Mouse (Mus musculus): ENCODE measurements around the gene Hist1h3b. TPM values are rescaled to one million over a fixed set of nuclear protein-coding genes. Genes with fewer than 3 reads are reported as not detected.

The Hist1h3b gene
- polyA plus RNA-seq, 1 experiment from 2014 or later, result 1.5 TPM

- no peak for ATAC-seq
- no peak for TF ChIP-seq CTCF (IDR thresholded peaks at IDR 0.05; ENCODE audit: low read depth)
- H3K27ac ChIP-seq (ENCODE audit: low read depth, low read length), result no peak overlapping the region
Observed at GRCm38 (mm10) chr13:23725213-23725612, 26.9 kb upstream of the Hist1h3b start.

GRCm38 (mm10) chr13:23728472-23729191 is 23.4 kb upstream of the Hist1h3b start:
- Histone ChIP-seq H3K27ac (ENCODE audit: low read depth, low read length) (no peak overlapping the region), H3K4me2 (replicated peaks; ENCODE audit: low read depth) (no peak overlapping the region), H3K9ac (ENCODE audit: low read depth, low read length) (no peak overlapping the region), H3K27me3 (replicated peaks; ENCODE audit: control insufficient read depth, insufficient read depth, low read length) (no peaks in the 10 kb centered on the region), H3K4me1 (replicated peaks; ENCODE audit: control insufficient read depth, insufficient read depth, low read length) (no peaks in the 10 kb centered on the region), H3K4me3 (ENCODE audit: low read depth, low read length) (no peak overlapping the region), H3K9me3 (ENCODE audit: control insufficient read depth) (no peaks in the 10 kb centered on the region), H3K36me3 (ENCODE audit: control insufficient read depth, insufficient read depth) (no peaks in the 10 kb centered on the region)
- no peak for ATAC-seq
- WGBS, result 87% methylated on average over 18 of the region's 18 CpGs
- no peak for TF ChIP-seq CTCF (IDR thresholded peaks at IDR 0.05; ENCODE audit: low read depth)

More at GRCm38 (mm10) chr13:23725213-23725612, 26.9 kb upstream of the Hist1h3b start:
- WGBS, result no CpG with 5 or more reads among the region's 1 CpGs
- H3K4me3 ChIP-seq (ENCODE audit: low read depth, low read length), result no peak overlapping the region
- H3K4me1 ChIP-seq (replicated peaks; ENCODE audit: control insufficient read depth, insufficient read depth, low read length), result no peaks in the 10 kb centered on the region
- no peak overlapping the region for H3K9ac ChIP-seq (ENCODE audit: low read depth, low read length)
- no peak overlapping the region for H3K4me2 ChIP-seq (replicated peaks; ENCODE audit: low read depth)
- H3K27me3 ChIP-seq (replicated peaks; ENCODE audit: control insufficient read depth, insufficient read depth, low read length), result no peaks in the 10 kb centered on the region
- H3K9me3 ChIP-seq (ENCODE audit: control insufficient read depth), result no peaks in the 10 kb centered on the region
- no peaks in the 10 kb centered on the region for H3K36me3 ChIP-seq (ENCODE audit: control insufficient read depth, insufficient read depth)

GRCm38 (mm10) chr13:23729192-23729525 is 22.9 kb upstream of the Hist1h3b start:
- Histone ChIP-seq H3K9ac (ENCODE audit: low read depth, low read length) (no peak overlapping the region), H3K27me3 (replicated peaks; ENCODE audit: control insufficient read depth, insufficient read depth, low read length) (no peaks in the 10 kb centered on the region), H3K4me3 (ENCODE audit: low read depth, low read length) (no peak overlapping the region), H3K27ac (ENCODE audit: low read depth, low read length) (no peak overlapping the region), H3K9me3 (ENCODE audit: control insufficient read depth) (no peaks in the 10 kb centered on the region), H3K36me3 (ENCODE audit: control insufficient read depth, insufficient read depth) (no peaks in the 10 kb centered on the region), H3K4me1 (replicated peaks; ENCODE audit: control insufficient read depth, insufficient read depth, low read length) (no peaks in the 10 kb centered on the region), H3K4me2 (replicated peaks; ENCODE audit: low read depth) (no peak overlapping the region)
- ATAC-seq, result no peak
- 92% methylated on average over 9 of the region's 9 CpGs for WGBS
- no peak for TF ChIP-seq CTCF (IDR thresholded peaks at IDR 0.05; ENCODE audit: low read depth)

- Histone ChIP-seq H3K27me3 (replicated peaks; ENCODE audit: control insufficient read depth, insufficient read depth, low read length) (no peaks in the 10 kb centered on the region), H3K9ac (ENCODE audit: low read depth, low read length) (no peak overlapping the region), H3K4me2 (replicated peaks; ENCODE audit: low read depth) (no peak overlapping the region), H3K4me1 (replicated peaks; ENCODE audit: control insufficient read depth, insufficient read depth, low read length) (no peaks in the 10 kb centered on the region), H3K4me3 (ENCODE audit: low read depth, low read length) (no peak overlapping the region), H3K9me3 (ENCODE audit: control insufficient read depth) (no peaks in the 10 kb centered on the region), H3K27ac (ENCODE audit: low read depth, low read length) (no peak overlapping the region), H3K36me3 (ENCODE audit: control insufficient read depth, insufficient read depth) (no peaks in the 10 kb centered on the region)
- TF ChIP-seq CTCF (IDR thresholded peaks at IDR 0.05; ENCODE audit: low read depth), result no peak
- 90% methylated on average over 5 of the region's 5 CpGs for WGBS
- no peak for ATAC-seq
Observed at GRCm38 (mm10) chr13:23729706-23730105, 22.4 kb upstream of the Hist1h3b start.

- no peak overlapping the region for H3K4me3 ChIP-seq (ENCODE audit: low read depth, low read length)
- peak overlapping the region; percentile 35 for H3K4me2 ChIP-seq (replicated peaks; ENCODE audit: low read depth)
Observed at GRCm38 (mm10) chr13:23730479-23730878, 21.6 kb upstream of the Hist1h3b start.

GRCm38 (mm10) chr13:23732156-23732804 is 19.8 kb upstream of the Hist1h3b start:
- H3K9ac ChIP-seq (ENCODE audit: low read depth, low read length), result no peak overlapping the region
- no peaks in the 10 kb centered on the region for H3K36me3 ChIP-seq (ENCODE audit: control insufficient read depth, insufficient read depth)
- no peak overlapping the region for H3K27ac ChIP-seq (ENCODE audit: low read depth, low read length)
- no peak overlapping the region for H3K4me3 ChIP-seq (ENCODE audit: low read depth, low read length)
- 23% methylated on average over 8 of the region's 8 CpGs for WGBS
- no peaks in the 10 kb centered on the region for H3K4me1 ChIP-seq (replicated peaks; ENCODE audit: control insufficient read depth, insufficient read depth, low read length)
- H3K27me3 ChIP-seq (replicated peaks; ENCODE audit: control insufficient read depth, insufficient read depth, low read length), result no peaks in the 10 kb centered on the region
- no peak overlapping the region for H3K4me2 ChIP-seq (replicated peaks; ENCODE audit: low read depth)
- H3K9me3 ChIP-seq (ENCODE audit: control insufficient read depth), result no peaks in the 10 kb centered on the region
- peak; percentile 93 for TF ChIP-seq CTCF (IDR thresholded peaks at IDR 0.05; ENCODE audit: low read depth)
- no peak for ATAC-seq

More at GRCm38 (mm10) chr13:23730479-23730878, 21.6 kb upstream of the Hist1h3b start:
- no peaks in the 10 kb centered on the region for H3K36me3 ChIP-seq (ENCODE audit: control insufficient read depth, insufficient read depth)
- ATAC-seq, result peak; percentile 75
- no peak for TF ChIP-seq CTCF (IDR thresholded peaks at IDR 0.05; ENCODE audit: low read depth)
- H3K4me1 ChIP-seq (replicated peaks; ENCODE audit: control insufficient read depth, insufficient read depth, low read length), result no peaks in the 10 kb centered on the region
- H3K27ac ChIP-seq (ENCODE audit: low read depth, low read length), result no peak overlapping the region
- H3K27me3 ChIP-seq (replicated peaks; ENCODE audit: control insufficient read depth, insufficient read depth, low read length), result no peaks in the 10 kb centered on the region
- H3K9me3 ChIP-seq (ENCODE audit: control insufficient read depth), result no peaks in the 10 kb centered on the region
- H3K9ac ChIP-seq (ENCODE audit: low read depth, low read length), result no peak overlapping the region
- 17% methylated on average over 8 of the region's 8 CpGs for WGBS

Measured in intestine, postnatal 0 days (tissue).